Mouse (Mus musculus) MEL (cell line): Measurements from ENCODE around the gene Hacl1. TPM values are rescaled to one million over a fixed set of nuclear protein-coding genes. Genes with fewer than 3 reads are reported as not detected.

Experiments used
- DNase-seq: peaks from one replicate; pipeline ENCODE4 v3.0.0; 2011; ENCODE audit warnings: low read depth, low spot score
- H3K27ac ChIP-seq: 2 replicates; pipeline ENCODE4 v1.5.1; 2012; ENCODE audit warnings: low read depth, mild to moderate bottlenecking, control low read depth, low read length, moderate library complexity; ENCODE audit not compliant: control insufficient read depth
- H3K27me3 ChIP-seq, 2 experiments: fragments of 150-350 bp in 1 of 2; sonication (generic) in 1 of 2; 2 replicates each; pipeline ENCODE4 v1.6.1; 2012; ENCODE audit warnings: low read length in 2 of 2, mild to moderate bottlenecking in 2 of 2, improper control_type of control experiment in 1 of 2, moderate library complexity in 1 of 2; ENCODE audit not compliant: insufficient read depth in 2 of 2, control insufficient read depth in 1 of 2
- H3K36me3 ChIP-seq, 2 experiments: 2 replicates each; pipeline ENCODE4 v1.6.1; 2012 to 2014; ENCODE audit warnings: low read length in 2 of 2, improper control_type of control experiment in 1 of 2, inconsistent platforms in 1 of 2, mild to moderate bottlenecking in 1 of 2; ENCODE audit not compliant: insufficient read depth in 2 of 2, control insufficient read depth in 1 of 2
- H3K4me1 ChIP-seq, 2 experiments: fragments of 150-350 bp in 1 of 2; sonication (generic) in 1 of 2; 2 replicates each; pipeline ENCODE4 v1.6.1; 2012; ENCODE audit warnings: low read length in 2 of 2, improper control_type of control experiment in 1 of 2, mild to moderate bottlenecking in 1 of 2; ENCODE audit not compliant: insufficient read depth in 2 of 2, control insufficient read depth in 1 of 2
- H3K4me3 ChIP-seq, 2 experiments: fragments of 150-350 bp in 1 of 2; sonication (generic) in 1 of 2; 2 replicates each; pipeline ENCODE4 v1.5.1; 2012; ENCODE audit warnings: low read depth in 2 of 2, low read length in 2 of 2, mild to moderate bottlenecking in 2 of 2, moderate library complexity in 2 of 2, control low read depth in 1 of 2, improper control_type of control experiment in 1 of 2; ENCODE audit not compliant: control insufficient read depth in 1 of 2, insufficient read depth in 1 of 2
- H3K79me2 ChIP-seq: 2 replicates; pipeline ENCODE4 v1.6.1; 2012; ENCODE audit warnings: mild to moderate bottlenecking, low read length, moderate library complexity; ENCODE audit not compliant: control insufficient read depth, poor library complexity, insufficient read depth
- H3K9ac ChIP-seq: 2 replicates; pipeline ENCODE4 v1.6.1; 2012; ENCODE audit warnings: low read depth, mild to moderate bottlenecking, control low read depth, low read length, moderate library complexity; ENCODE audit not compliant: control insufficient read depth, poor library complexity, severe bottlenecking
- H3K9me3 ChIP-seq: fragments of 150-350 bp; sonication (generic); replicated peaks from 2 replicates; pipeline ENCODE4 v1.6.1; 2012; ENCODE audit warnings: mild to moderate bottlenecking, low read length, improper control_type of control experiment, moderate library complexity; ENCODE audit not compliant: insufficient read depth
- CHD2 ChIP-seq: IDR thresholded peaks from 2 replicates; pipeline ENCODE4 v1.6.1; 2011; ENCODE audit warnings: low read length, improper control_type of control experiment
- EP300 ChIP-seq, 2 experiments: IDR thresholded peaks; 2 replicates each; pipeline ENCODE4 v1.6.1; 2011; ENCODE audit warnings: improper control_type of control experiment in 2 of 2, low read length in 2 of 2, low read depth in 1 of 2, mild to moderate bottlenecking in 1 of 2
- ETS1 ChIP-seq: IDR thresholded peaks from 2 replicates; pipeline ENCODE4 v1.6.1; 2012; ENCODE audit warnings: low read depth, mild to moderate bottlenecking, inconsistent platforms, low read length, improper control_type of control experiment, moderate library complexity
- GATA1 ChIP-seq: IDR thresholded peaks from 2 replicates; pipeline ENCODE4 v1.6.1; 2011; ENCODE audit warnings: low read depth, low read length, improper control_type of control experiment
- JUND ChIP-seq: IDR thresholded peaks from 2 replicates; pipeline ENCODE4 v1.6.1; 2011; ENCODE audit warnings: low read depth, mild to moderate bottlenecking, improper control_type of control experiment, low read length
- KAT2A ChIP-seq: conservative IDR thresholded peaks from 2 replicates; pipeline ENCODE4 v1.6.1; 2012; ENCODE audit warnings: low read depth, low read length, improper control_type of control experiment, inconsistent platforms
- MAFK ChIP-seq: IDR thresholded peaks from 2 replicates; pipeline ENCODE4 v1.6.1; 2011; ENCODE audit warnings: low read depth, mild to moderate bottlenecking, low read length, improper control_type of control experiment, borderline replicate concordance
- MAZ ChIP-seq: IDR thresholded peaks from 2 replicates; pipeline ENCODE4 v1.6.1; 2012; ENCODE audit warnings: low read depth, mild to moderate bottlenecking, inconsistent platforms, low read length, improper control_type of control experiment
- MXI1 ChIP-seq: IDR thresholded peaks from 2 replicates; pipeline ENCODE4 v1.6.1; 2011; ENCODE audit warnings: mild to moderate bottlenecking, low read depth, low read length, improper control_type of control experiment
- MYB ChIP-seq: IDR thresholded peaks from 2 replicates; pipeline ENCODE4 v1.6.1; 2011; ENCODE audit warnings: mild to moderate bottlenecking, low read depth, low read length, improper control_type of control experiment
- NELFE ChIP-seq: IDR thresholded peaks from 2 replicates; pipeline ENCODE4 v1.6.1; 2011; ENCODE audit warnings: low read depth, low read length, improper control_type of control experiment
- NRF1 ChIP-seq: IDR thresholded peaks from 2 replicates; pipeline ENCODE4 v1.6.1; 2014; ENCODE audit warnings: low read depth, mild to moderate bottlenecking, inconsistent platforms, low read length, improper control_type of control experiment, moderate library complexity; ENCODE audit not compliant: poor library complexity, insufficient read depth, severe bottlenecking
- POLR2AphosphoS2 ChIP-seq: IDR thresholded peaks from 2 replicates; pipeline ENCODE4 v1.6.1; 2011; ENCODE audit warnings: low read length, improper control_type of control experiment
- POLR2AphosphoS5 ChIP-seq: IDR thresholded peaks from 2 replicates; pipeline ENCODE4 v1.6.1; 2012; ENCODE audit warnings: low read depth, borderline replicate concordance, mild to moderate bottlenecking, inconsistent platforms, low read length, moderate library complexity, mixed read lengths
- TBP ChIP-seq: IDR thresholded peaks from 2 replicates; pipeline ENCODE4 v1.8.0; 2011; ENCODE audit warnings: low read depth, low read length, improper control_type of control experiment
- UBTF ChIP-seq: IDR thresholded peaks from 2 replicates; pipeline ENCODE4 v1.6.1; 2012; ENCODE audit warnings: low read depth, mild to moderate bottlenecking, inconsistent platforms, low read length, improper control_type of control experiment, moderate library complexity, borderline replicate concordance; ENCODE audit not compliant: insufficient read depth
- ZC3H11A ChIP-seq: IDR thresholded peaks from 2 replicates; pipeline ENCODE4 v1.6.1; 2012; ENCODE audit warnings: low read depth, mild to moderate bottlenecking, inconsistent platforms, low read length, improper control_type of control experiment
- ZKSCAN1 ChIP-seq: IDR thresholded peaks from 2 replicates; pipeline ENCODE4 v1.6.1; 2012; ENCODE audit warnings: low read depth, mild to moderate bottlenecking, inconsistent platforms, low read length, improper control_type of control experiment, moderate library complexity
- ZNF384 ChIP-seq: IDR thresholded peaks from 2 replicates; pipeline ENCODE4 v1.6.1; 2012; ENCODE audit warnings: low read depth, mild to moderate bottlenecking, inconsistent platforms, low read length, improper control_type of control experiment
- polyA plus RNA-seq, 2 experiments: library from polyadenylated mRNA; stranded (reverse) in 1 of 2; unstranded in 1 of 2; fragments of >175 nt in 1 of 2; fragments of >200 nt in 1 of 2; gene quantifications; 2 replicates each; pipeline versions ENCODE4 v1.2.1 to v1.2.4; 2012; ENCODE audit warnings: low replicate concordance in 2 of 2, low read depth in 1 of 2; ENCODE audit not compliant: insufficient read length in 2 of 2, insufficient read depth in 1 of 2, missing spikeins in 1 of 2
- total RNA-seq: library from RNA; depleted of rRNA; stranded (reverse); fragments of 300-350 nt; gene quantifications from 2 replicates; pipeline ENCODE4 v1.2.3, GENCODE M21; 2012

Hacl1 gene
- total and polyA plus RNA-seq, 3 experiments, result 7.7 to 13.3 TPM; not detected in 1

GRCm38 (mm10) chr14:31557784-31558183, 83.3 kb downstream of the Hacl1 start:
- no peak for DNase-seq
- Histone ChIP-seq H3K27ac (no peak overlapping the region), H3K79me2 (no peaks in the 10 kb centered on the region), H3K27me3 (peaks cover 0 to 3% of the 10 kb centered on the region in 2 experiments; a peak in 2 of 4 replicates), H3K9me3 (no peaks in the 10 kb centered on the region), H3K9ac (no peak overlapping the region), H3K4me3 (no peak overlapping the region), H3K36me3 (peaks cover 0 to 4% of the 10 kb centered on the region in 2 experiments; a peak in 2 of 4 replicates), H3K4me1 (peaks cover 0 to 10% of the 10 kb centered on the region in 2 experiments; a peak in 2 of 4 replicates)
- no peak for TF ChIP-seq CHD2
- TF ChIP-seq POLR2AphosphoS2, result no peak
- no peak for TF ChIP-seq GATA1
- TF ChIP-seq ZC3H11A, result no peak
- no peak for TF ChIP-seq MXI1
- no peak for TF ChIP-seq KAT2A
- no peak for TF ChIP-seq NRF1
- TF ChIP-seq NELFE, result no peak
- TF ChIP-seq EP300 (IDR thresholded peaks at IDR 0.05; ENCODE audit: low read depth in 1 of 2, low read length in 2 of 2), result no peak
- no peak for TF ChIP-seq ZKSCAN1
- TF ChIP-seq POLR2AphosphoS5, result no peak
- no peak for TF ChIP-seq ETS1
- no peak for TF ChIP-seq ZNF384
- no peak for TF ChIP-seq JUND

- peaks cover 0 to 4% of the 10 kb centered on the region in 2 experiments; a peak in 2 of 4 replicates for H3K36me3 ChIP-seq
- no peak overlapping the region for H3K27ac ChIP-seq
- DNase-seq, result no peak
- no peaks in the 10 kb centered on the region for H3K9me3 ChIP-seq
- peaks cover 0 to 10% of the 10 kb centered on the region in 2 experiments; a peak in 2 of 4 replicates for H3K4me1 ChIP-seq
- peaks cover 0 to 3% of the 10 kb centered on the region in 2 experiments; a peak in 2 of 4 replicates for H3K27me3 ChIP-seq
- no peak overlapping the region for H3K4me3 ChIP-seq
- TF ChIP-seq MYB (no peak), UBTF (no peak), JUND (no peak), MAZ (no peak), GATA1 (no peak), MAFK (no peak), TBP (no peak)
- H3K79me2 ChIP-seq, result no peaks in the 10 kb centered on the region
- no peak overlapping the region for H3K9ac ChIP-seq
Observed at GRCm38 (mm10) chr14:31557273-31557672, 83.8 kb downstream of the Hacl1 start.
